Mouse (Mus musculus): Measurements from ENCODE around the gene Calcoco1.

DNA sequence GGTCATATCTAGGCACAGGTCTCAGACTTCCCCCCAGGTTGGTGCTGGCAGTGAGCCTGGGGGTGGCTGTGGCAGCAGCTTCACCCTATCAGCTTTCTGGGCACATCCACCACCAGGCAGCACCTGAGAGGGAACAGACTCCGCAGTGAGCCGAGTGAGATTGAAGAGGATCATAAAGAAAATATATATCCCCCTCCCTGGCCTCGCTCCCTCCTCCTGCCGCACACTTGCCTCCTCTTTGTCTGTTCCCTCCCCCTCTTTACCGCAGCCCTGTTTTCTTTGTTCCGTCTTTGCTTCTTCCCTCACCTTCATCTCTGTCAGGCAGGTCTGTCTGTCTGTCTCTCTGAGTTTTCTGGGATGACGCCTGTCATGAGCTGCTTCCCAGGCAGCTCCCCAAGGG lies 32.4 kb upstream of the Calcoco1 start:
- no peak for TF ChIP-seq CTCF (IDR thresholded peaks at IDR 0.05; ENCODE audit: low read depth)
- TF ChIP-seq EP300 (IDR thresholded peaks at IDR 0.05; ENCODE audit: low read depth) = no peak

Data from heart, postnatal 0 days (tissue).